Mouse (Mus musculus) T-helper 1 cell (primary cell): ENCODE results near the gene Pfas.

Experiments used
- in situ Hi-C: fragments of 300-600 bp; cut with MboI, MseI; formaldehyde crosslinking; loops from one replicate; pipeline ENCODE4 v1.15.1; 2025; ENCODE audit warnings: high pct_unique_total_duplicates

Gene Pfas

GRCm38 (mm10) chr11:69008182-69009121, at the start of gene Pfas:
TSS of gene Pfas (minus strand) at chr11:69008460.
- in situ Hi-C loops, result no loop called here

- in situ Hi-C loops, result no loop called here
Measured at GRCm38 (mm10) chr11:69053848-69054247, 45.6 kb upstream of the Pfas start.

DNA sequence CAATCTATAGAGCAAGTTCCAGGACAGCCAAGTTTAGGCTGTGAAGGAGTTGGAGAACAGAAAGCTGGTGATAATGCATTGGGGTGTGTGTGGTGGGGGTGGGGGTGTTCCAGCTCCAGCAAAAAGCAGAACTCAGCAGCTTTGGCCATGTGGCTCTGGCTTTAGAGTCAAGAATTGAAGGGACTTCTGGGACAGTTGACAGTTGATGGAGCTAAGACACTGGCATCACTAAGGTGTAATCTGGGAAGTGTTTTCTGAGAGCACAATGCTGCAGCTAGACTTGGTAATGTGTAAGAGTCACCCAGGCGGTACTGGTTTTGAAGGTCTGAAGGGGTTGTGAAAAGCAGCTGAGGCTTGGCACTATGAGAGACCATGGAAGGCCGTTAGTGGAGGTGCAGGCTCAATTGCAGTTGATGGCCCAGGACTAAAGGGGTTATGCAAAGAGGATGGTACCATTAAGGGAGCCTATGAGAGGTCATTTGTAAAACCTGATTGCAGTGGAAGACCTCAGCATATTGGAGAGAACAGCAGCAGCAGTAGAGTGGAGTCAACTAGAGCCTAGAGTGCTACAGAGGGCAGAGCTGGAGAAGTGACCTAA, 44.7 kb upstream of the Pfas start:
- in situ Hi-C loops, result no loop called here

GRCm38 (mm10) chr11:69051771-69052170, 43.5 kb upstream of the Pfas start:
- in situ Hi-C loops, result no loop called here

- in situ Hi-C loops, result no loop called here
Measured at GRCm38 (mm10) chr11:69050748-69051147, 42.5 kb upstream of the Pfas start.

- in situ Hi-C loops, result no loop called here
Measured at GRCm38 (mm10) chr11:69048151-69048550, 39.9 kb upstream of the Pfas start.

DNA sequence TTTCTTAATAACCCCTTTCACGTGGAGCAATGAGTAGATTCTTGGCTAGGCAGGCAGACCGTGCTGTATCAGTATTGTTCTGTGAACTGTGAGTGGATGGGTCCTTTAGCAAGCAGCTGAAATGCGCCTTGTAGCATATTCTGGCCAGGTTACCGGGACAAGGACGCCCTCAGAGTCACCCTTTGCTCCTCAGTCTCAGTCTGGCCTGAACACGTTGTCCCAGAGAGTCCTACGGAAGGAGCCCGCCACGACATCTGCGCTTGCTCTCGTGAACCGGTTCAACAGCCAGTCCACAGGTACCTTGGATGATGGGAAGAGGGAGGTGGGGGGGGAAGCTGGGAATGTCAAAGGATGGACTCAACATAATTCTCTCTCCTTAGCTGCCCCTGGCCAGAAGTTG, 39.3 kb upstream of the Pfas start:
- in situ Hi-C loops, result no loop called here

- in situ Hi-C loops, result no loop called here
Measured at GRCm38 (mm10) chr11:69046395-69046774, 38.1 kb upstream of the Pfas start.

- in situ Hi-C loops, result no loop called here
Measured at GRCm38 (mm10) chr11:69045531-69046394, 37.5 kb upstream of the Pfas start, which contains the start of gene Aurkb. TSS of gene Aurkb (plus strand) at chr11:69045647.

- in situ Hi-C loops, result no loop called here
Measured at GRCm38 (mm10) chr11:69038173-69038572, 29.9 kb upstream of the Pfas start.

GRCm38 (mm10) chr11:69037231-69038061, 29.2 kb upstream of the Pfas start:
- in situ Hi-C loops, result no loop called here

DNA sequence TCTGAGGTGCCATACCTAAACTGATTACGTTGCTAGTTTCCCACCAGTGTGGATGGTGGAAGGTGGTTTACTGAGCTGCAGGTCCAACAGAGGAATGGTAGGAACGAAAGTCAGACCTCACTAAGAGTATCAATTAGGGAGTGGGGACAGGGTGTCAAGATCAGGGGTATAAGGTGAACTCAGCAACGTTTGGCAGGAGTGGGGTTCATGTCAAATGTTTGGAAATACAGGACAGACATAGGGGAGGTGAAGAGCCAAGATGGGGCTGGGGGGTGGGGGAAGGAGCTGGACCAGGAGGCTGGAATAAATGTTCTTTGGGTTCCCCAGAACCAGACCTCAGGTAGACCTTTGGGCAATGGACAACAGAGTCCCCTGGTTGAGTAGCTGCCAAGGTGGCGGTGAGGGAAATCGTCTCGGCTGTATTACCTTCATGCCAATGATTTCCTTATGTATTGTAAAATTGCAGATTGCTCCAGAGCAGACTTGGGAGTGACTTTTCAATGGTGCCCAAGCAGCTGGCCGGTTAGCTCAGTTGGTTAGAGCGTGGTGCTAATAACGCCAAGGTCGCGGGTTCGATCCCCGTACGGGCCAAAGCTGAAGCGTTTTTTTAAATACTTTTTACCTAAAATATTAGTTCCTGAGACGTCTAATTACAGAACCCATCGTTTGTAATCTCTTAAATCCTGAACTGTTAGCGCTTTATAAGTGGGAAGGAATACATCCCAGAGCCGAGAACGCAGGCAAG, 28.4 kb upstream of the Pfas start:
- in situ Hi-C loops, result no loop called here

- in situ Hi-C loops, result no loop called here
Measured at GRCm38 (mm10) chr11:69035849-69036248, 27.6 kb upstream of the Pfas start.

DNA sequence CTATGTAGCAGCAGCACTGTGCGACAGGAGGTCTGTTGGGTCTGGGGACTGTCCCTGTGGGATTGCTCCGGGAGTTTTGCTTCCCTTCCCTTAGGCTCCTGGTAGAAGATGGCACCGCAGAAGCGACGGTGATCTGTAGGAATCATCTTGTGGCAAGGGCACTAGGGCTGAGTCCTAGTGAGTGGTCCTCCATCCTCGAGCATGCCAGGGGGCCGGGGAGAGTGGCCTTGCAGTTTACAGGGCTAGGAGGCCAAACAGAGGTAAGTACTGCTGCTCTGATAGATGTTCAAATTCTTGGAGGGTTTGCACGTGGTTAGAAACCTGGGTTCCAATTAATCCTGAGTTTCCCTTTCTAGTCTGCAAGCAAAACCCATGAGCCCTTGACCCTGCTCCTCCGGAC, 27.2 kb upstream of the Pfas start:
- in situ Hi-C loops, result no loop called here

DNA sequence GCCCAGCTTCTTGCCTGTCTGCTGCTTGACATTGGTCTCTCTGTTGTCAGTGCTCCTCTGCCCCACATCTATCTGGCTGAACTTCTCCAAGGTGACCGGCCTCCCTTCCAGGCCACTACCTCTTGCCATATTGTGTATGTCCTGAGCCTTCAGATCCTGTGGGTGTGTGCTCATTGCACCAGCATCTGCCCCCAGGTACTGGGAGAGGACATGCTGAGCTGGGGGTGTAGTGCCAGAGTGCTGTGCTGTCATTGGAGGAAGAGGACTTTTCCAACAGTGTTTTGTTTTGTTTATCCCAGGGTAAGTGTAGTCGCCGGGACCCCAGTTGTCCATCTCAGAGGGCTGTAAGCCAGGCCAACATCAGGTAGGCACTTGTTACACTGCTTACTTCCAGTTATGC, 26.3 kb upstream of the Pfas start:
- in situ Hi-C loops, result no loop called here

DNA sequence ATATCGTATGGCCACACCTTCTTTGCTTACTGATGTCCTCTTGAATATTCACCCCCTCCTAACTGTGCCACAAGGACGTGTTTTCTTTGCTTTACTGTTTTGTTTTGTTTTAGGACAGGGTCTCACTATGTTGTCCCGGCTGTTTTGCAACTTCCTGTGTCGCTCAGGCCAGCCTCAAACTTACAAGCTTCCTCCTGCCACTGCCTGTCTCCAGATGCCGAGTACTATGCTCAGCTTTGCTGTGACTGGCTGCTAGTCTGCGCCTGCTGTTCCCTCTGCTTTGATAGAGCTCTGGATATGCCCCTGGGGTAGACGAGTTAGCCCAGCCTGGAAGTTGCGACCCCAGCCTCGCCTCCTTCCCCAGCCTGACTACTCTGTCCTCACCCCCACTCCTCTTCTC, 25.3 kb upstream of the Pfas start:
- in situ Hi-C loops, result no loop called here

- in situ Hi-C loops, result no loop called here
Measured at GRCm38 (mm10) chr11:69028805-69029204, 20.5 kb upstream of the Pfas start.

GRCm38 (mm10) chr11:69026562-69026961, 18.3 kb upstream of the Pfas start:
- in situ Hi-C loops, result no loop called here

GRCm38 (mm10) chr11:69020691-69021090, 12.4 kb upstream of the Pfas start:
- in situ Hi-C loops, result no loop called here

DNA sequence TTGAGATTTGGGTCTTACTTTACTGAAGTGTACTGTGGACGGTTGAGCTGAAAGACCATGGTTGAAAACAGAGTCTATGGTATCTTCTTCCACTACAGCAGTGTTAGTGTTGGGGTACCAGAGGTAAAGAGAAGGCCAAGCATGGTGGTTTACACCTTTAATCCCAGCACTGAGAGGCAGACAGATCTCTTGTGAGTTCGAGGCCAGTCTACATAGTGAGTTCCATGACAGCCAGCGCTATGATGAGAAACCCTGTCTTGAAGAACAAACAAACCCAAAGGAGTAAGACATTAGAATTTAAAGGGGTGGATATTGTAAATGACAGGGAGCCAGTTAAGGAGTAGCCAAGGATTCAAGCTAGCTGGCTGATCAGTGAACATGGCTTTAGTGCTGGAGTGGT, 8.5 kb upstream of the Pfas start:
- in situ Hi-C loops, result no loop called here
